Mouse (Mus musculus) frontal cortex, postnatal 36 days (tissue): Measurements from ENCODE around the gene Dapl1.

ENCODE experiments used
- DNase-seq, 2 experiments: peaks; one replicate each; pipeline ENCODE4 v3.0.0; 2022; ENCODE audit warnings: low spot score in 2 of 2

Gene Dapl1

DNA sequence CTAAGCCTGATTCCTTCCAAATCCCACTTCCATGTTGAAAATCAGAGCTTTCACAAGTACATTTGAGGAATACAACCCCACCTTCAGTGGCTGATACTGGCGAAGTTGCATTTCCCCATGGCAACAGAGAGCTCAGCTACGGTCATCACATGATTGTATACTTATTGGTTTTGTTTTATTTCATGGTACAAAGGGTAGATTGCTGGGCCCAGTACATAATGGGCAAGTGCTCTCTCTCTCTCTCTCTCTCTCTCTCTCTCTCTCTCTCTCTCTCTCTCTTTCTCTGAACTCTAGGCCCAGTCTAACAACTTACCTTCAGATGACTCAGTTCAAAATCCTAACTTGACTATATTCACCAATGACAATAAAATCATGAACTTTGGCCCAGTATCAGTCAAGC lies 52.5 kb downstream of the Dapl1 start:
- DNase-seq, result no peak

DNA sequence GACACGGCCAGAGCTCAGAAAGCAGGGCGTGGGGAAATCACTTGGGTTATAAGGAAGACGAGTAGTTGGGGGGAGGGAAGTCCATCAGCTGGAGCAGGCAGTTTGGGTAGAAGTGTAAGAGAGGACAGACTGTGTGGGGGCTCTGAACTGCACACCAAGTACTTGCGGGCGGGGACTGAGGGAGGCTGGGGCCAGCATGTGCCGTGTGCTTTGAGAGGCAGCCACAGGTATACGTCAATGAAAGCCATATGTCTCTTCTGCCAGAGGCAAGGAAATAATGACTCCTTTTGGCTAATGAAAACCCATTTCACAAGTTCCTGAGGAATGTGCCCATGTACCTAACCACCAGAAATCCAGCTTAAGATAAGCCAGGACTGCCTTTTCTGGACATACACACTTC lies 53.6 kb downstream of the Dapl1 start:
- no peak for DNase-seq

DNA sequence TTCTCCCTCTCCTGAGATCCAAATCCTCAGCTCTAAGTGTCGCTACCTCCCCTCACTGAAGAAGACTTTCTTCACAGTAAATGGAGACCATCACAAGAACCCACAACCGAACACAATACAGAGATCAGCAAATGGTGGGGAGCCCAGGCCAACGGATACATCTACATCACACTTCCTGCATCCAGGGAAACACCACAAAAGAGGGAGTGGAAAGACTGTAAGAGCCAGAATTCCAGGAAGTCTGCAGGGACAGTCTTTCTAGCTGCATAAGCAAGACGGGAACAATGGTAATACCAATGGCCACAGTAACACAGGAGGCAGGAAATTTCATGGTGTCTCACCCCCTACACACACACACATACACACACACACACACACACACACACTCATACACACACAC lies 55.3 kb downstream of the Dapl1 start:
- DNase-seq, result no peak

DNA sequence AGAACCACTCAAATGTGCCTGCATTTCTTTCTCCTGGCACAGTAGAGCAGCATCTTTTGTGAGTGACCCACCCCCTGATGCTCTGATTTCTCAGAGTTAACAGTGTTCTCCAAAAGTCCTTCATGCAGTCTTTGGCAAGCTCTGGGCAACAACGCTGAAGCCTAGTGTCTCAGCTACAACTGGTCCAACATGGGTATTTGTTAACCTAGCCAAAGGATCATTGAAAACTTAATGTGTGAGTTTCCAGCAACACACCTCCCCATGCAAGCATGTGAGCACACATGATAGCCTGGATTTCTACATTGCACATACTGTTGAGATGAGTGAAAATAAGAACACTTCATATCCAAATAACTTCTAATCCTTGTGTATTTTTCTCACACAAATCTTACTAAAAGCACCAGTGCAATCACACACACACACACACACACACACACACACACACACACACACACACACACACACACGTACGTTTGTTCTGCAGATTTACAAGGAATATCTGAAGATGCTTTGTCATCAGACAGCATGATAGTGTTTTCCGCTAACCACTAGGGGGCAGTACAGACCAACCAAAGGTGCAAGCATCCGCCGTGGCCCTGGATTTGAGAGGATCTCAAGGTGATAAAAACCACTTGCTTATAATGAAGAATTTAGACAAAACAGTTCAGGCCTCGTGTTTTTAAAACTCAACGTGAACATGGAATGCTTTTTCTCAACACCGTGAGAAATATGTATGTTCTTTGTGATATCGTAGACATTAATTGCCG lies 56.9 kb downstream of the Dapl1 start:
- peak; percentile 74 to 86 for DNase-seq

DNA sequence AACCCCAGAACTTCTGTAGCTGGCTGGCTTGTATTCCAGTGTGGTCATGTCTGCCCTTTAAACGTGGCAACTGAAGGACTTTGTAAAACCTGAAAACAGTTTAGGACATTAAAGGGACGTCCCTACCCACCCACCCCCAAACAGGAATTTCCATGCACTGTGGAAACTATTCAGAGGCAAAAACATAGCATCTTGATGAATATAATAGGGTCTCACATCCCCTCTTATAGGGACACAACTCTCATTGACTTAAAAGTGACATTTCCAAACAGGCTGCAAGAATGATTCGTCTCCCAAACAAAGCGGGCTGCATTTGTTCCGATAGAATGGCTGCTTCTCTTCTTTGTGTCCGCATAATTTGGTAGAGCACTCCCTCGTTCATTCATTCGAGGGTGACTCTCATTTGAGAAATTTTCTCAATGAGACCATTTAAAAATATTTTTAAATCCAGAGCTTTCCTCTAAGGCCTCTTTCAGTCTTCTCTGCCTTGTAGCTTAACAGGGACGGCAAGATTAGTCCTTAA lies 59.2 kb downstream of the Dapl1 start:
- no peak for DNase-seq

DNA sequence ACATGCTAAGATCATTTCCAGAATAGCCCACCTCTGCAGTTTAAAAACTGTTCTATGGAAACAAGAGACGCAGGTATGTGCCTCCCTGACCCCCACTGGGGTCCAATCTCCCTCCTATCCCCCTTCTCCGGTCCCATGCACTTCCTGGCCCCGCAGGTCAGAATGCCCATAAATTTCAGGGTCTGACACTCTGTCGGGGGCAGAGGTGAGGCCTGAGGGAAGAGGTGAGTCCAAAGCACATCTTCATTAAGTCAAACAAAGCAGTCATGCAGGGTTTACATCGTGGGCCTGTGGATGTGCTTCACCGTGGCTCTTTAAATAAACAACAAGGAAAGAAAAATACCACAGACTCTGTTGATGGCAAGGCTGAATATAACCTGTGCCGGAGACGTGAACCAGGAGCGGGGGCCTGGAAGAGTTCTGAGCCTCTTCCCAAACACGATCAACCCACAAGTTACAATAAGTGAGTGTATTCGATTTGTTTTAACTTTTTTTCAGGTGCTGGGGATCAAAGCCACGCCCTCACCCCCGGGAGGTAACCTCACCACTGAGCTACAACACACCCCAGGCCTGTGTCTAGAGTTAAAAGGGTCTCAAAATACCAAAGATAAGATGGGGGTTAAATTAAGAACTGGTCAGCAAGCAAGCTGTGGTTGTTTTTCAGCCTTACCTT lies 59.9 kb downstream of the Dapl1 start:
- DNase-seq, result no peak

DNA sequence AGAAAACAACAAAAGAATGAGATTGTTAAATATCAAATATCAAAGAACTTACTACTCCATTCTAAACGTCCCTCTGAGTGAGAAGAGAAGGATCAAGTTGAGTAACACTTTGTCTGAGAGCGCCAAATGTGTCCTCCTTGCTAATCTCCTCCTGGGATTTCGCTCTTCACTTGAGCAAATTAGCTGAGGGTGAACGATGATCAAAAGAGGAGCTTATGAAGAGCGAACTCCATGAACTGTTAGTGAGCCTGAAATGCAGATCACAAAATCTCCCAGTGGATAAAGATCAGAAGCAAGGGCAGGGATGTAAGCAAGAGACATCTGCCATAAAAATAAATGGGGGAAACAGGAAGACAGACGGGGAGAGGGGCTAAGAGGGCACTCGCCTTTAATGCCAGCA lies 60.5 kb downstream of the Dapl1 start:
- no peak for DNase-seq

DNA sequence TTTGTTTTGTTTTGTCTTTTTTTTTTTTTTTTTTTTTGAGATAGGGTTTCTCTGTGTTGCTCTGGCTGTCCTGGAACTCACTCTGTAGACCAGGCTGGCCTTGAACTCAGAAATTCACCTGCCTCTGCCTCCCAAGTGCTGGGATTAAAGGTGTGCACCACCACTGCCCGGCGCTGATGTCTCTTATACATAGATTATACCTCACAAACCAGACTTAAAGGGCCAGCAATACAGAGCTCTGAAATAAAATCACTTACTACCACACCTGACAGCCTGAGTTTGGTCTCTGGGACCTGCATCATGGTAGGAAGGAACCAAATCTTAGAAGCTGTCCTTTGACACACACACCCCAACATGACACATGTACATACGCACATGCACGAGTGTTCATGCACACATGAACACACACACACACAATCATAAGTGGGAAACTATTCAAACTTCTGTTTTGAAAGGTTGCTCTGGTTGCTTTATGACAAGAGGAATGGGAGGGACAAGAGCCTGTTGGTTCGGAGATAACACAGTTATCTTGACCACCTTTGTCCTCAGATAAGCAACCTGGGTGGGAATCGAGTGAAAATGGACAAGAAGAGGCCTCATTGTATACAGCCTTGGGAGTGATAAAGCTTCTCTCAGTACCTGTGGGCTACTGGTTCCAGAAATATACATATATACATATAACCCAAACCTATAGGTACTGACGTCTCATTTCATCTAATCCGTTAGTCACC lies 63.1 kb downstream of the Dapl1 start:
- no peak for DNase-seq

DNA sequence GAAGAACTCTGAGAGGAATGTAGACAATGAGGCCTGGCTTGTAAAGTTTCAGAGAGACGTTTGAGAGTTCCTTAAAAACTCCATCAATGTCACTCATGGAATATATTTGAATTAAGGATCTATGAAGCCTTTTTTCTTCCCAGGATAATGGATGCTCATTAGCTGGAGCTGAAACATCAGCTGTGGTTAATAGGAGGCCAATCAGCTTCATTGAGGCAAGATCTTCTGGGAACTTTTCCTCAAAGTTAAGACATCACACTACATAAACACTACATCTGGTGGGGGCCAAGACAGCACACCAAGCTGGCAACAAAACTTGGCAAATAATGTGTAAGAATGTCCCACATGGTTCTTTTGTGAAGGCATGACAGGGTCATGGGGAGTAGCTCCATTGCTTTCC lies 68.3 kb downstream of the Dapl1 start:
- no peak for DNase-seq

DNA sequence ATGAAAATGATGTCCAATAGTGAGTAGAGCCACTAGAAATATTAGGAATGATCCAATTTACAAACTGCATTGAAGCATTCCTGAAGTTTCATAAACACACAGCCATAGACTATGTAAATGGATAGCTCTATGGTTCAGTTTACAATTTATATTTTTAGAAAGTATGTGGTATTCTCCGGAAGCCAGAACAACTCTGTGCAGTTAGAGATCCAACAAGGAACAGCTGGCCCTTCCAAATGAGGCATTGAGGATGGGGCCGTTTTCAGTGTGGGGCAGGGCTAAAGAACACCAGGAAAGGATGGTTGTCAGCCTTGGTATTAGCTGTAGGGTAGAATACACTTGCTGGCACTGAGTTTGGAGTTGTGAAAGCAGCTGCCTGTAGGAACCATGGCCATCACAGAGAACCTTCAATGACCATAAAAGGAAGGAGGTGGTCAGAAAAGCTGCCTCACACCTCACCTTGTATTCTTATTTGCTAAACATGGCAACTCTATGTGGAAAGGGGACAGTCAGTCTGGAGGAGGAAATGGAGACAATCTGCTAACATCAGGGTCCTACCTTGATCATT lies 70.0 kb downstream of the Dapl1 start:
- no peak for DNase-seq
